Mouse (Mus musculus) urinary bladder, postnatal 36 days (tissue): ENCODE results near the gene Calhm6.

ENCODE experiments used
- DNase-seq, 2 experiments: peaks; one replicate each; pipeline ENCODE4 v3.0.0; 2022; ENCODE audit warnings: low spot score in 2 of 2, mixed read lengths in 1 of 2

Calhm6 gene

DNA sequence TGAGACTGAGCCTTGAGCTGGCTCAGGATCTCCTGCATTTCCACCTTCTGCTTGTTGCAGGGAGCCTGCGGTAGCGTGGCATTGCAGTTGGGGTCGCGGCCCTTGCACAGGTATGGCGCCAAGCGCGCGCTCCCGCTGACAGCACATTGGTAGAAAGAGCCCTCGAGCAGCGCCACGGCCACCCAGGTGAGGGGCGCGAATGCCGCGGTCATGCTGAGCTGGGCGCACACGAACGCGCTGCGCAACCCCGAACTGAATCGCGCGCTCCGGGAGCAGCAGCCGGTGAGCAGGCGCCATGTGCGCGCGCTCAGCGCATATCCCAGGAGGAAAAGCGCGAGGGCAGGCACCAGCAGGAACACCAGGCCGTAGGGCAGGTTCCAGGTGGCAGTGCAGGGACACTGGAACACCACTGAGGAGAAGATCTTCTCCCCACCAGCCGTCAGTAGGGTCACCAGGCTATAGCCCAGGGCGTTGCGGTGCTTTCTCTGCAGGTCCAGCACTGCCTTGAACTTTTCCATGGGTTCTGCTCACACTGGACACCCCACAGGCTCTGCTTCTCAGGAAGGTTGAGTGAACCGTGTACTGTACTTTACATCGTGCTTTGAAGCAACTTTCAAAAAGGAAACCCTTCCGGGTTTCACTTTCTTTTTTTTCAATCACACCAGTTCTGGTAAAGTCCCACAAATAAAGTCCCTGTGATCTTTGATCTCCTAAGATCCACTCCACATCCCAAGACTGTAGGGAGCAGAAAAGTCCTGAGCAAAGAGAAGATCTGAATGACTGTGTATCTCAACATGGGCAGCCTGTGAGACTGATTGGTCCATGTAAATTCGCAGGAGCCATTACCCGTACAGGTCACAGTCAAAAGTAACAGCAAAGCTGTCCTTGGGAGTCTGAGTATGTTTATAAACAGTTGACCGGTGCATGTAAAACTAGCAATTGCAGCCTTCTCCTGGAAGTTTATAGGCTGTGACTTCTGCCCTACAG is at the start of gene Calhm6:
Calhm6 (minus strand) TSS at position 593 of the 987 bp plus-strand sequence.
- peak; percentile 7 to 33 for DNase-seq

DNA sequence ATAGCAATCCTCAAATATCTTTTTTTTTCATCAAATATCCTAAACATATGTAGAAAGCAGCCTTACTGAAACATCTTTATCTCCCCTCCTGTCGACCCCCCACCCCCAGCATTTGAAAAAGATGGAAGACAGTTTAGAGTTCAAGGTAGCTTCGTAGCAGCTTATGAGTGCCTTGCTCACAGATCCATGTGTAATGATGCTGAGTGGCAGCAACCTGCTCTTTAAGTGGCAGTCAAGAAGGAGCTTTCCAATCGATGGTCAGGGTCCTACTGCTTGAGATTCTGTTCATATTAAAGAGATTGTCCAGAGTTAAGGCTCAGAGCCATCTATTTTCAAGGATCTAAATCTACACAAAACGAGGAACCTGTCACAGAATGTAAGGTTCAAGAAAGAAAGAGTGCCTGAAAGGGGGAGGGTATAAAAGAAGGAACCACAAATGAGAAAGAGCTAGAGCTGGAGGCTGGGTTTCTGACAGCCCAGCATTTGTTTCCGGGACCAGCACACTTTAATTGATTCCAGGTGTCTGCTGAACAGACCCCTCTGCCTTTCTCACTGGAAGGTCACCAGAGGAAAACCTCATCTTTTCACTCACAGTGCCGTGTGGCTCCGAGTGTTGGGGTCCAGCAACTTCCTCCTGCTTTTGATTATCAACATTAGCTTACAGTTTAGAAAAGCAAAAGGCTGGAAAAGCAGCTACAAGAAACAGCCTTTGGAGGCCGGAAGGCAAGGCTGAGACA is 48.3 kb upstream of the Calhm6 start:
- no peak for DNase-seq

DNA sequence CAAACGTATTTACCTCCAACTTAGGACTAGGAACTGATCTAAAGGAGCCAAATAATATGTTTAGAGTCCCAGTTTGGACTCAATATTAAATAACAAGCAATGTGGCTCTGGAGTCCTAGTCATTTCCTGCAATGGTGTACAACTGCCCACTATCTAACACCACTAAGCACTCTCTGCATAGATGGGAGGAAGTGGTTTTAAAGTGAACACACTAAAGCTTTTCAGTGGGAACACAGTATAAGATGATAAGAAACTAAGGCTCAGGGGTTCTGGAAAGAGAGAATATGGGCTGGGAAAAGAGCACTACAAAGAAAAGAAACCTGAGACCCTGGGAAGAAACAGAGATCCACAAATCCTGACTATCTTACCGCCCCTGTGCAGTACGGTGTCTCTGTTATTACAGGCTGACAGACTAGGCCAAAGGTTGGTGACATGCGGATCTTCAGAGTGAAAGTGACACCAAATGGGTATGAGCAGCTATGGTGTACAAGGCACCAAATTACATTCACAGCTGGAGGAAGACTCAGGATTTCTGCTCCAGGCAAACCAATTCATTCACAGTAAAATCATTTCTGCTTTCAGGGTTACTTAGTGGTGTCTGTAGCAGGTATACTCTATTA is 45.0 kb upstream of the Calhm6 start:
- no peak for DNase-seq

DNA sequence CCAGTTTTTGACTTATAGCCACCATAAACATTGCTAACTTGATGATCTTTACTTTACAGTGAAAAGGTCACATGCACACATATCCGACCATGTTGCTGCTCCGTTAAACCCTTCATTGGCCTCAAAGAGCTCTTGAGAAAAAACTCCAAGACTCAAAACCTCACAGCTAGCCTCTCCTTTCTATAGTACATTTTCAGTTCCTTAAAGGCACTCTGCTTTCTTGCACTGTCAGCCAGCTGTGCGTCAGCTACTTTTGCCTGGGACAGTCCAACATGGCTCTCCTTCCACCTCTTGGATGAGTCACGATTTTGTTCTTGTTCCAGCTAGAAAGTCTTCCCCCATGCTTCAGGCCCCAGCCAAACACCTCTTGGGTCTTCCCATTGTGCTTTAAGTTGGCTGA is 43.9 kb upstream of the Calhm6 start:
- no peak for DNase-seq

DNA sequence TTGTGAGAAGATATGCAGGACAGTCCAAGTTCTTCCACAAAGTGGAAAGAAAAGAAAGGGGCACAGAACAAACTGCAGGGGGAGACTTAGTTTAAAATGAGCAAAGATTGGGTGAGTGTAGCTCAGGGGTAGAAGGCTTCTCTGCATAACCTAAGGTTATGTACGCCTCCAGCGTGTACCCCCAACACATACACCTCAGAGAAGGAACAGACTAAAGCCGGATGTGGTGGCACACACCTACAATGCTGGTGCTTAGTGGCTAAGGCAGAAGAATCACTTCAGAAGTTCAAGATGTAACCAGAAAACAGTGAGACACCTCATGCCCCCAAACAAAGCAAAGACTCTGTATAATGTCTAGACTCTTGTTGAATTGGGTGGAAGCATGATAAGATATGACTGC is 43.4 kb upstream of the Calhm6 start:
- DNase-seq: no peak

DNA sequence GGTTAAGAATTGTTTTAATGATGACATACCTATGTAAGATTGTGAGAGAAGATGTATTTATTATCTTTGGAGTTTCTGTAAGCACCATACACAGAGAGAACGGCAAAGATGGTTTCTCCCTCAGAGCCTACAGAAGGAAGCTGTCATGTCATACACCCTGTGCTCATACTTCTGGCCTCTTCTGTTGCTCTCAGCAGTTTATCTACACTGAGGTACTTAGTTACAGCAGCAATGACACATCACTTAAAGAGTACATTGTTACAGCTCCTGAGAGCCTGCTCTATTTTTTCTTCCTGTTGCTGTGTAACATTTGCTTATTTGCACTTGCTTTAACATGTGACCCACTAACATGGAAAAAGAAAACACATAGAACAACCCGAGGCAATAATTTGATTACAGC is 39.2 kb upstream of the Calhm6 start:
- no peak for DNase-seq

DNA sequence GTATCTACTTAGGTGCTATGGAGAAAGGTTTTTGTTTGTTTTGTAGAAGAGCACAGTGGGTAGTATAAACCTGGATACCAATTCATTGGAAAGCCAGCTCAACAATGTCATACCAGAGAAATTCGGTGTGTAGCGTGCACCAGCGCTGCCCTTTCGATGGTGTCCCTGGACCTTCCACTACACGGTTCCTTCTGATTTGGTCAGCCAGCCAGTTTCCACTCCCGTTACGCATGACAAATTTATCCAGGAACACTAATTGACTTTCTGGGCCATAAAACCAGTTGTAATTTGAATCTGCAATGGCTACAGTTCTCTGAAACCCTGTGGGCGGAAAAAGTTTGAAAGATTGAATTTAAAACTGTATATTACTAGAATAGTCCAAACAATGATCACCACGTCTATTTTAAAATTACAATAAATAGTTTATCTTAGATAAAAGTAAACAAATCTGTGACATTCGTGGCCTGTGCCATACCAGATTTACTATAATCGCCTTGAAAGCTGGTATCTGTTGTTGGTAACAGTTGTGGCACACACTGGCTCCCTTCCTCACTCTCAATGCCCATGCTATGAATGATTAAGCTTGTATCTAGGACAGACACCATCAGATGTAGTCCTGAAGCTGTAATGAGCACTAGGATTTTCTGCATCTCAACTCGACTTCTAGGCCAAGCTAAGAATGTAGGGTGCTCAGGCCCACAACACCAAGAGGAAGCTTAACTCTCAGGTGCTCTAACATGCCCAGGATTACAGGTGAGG is 28.2 kb upstream of the Calhm6 start:
- no peak for DNase-seq

DNA sequence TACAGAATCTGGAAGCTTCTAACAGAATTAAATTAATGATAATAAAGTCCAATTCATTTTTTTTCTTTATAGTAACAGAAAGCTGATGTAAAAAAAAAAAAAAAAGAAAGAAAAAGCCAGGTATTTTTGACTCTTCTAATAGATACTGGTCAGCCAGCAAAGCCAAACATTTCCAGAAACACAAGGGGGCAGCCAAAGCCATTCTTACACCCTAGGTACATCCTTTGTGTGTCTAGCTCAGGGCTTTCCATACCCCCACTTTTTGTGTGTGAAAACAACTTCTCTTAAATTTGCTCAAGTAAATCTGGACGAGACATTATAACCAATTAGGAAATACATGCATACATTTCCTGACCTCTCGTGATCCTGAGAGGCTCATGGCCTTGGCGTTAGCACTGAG is 24.0 kb upstream of the Calhm6 start:
- DNase-seq: no peak

DNA sequence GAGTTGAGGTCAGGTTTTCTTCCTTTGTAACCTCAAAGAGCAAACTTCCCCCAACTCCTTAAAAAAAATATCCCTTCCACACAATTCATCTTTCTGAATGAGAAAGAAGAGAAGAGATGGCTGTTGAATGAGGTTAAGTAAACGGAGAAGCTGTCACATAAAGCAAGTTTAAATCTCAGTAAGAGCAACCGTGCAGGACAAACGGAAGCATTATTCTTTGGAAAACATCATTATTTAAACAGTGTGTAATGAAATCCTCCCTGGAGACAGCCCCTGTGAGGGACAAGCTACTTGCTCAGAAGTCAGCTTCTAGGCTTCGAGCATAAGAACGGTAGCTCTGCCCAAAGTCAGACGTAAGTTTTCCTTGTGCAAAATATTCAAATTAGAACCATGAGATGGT is 22.7 kb upstream of the Calhm6 start:
- no peak for DNase-seq

DNA sequence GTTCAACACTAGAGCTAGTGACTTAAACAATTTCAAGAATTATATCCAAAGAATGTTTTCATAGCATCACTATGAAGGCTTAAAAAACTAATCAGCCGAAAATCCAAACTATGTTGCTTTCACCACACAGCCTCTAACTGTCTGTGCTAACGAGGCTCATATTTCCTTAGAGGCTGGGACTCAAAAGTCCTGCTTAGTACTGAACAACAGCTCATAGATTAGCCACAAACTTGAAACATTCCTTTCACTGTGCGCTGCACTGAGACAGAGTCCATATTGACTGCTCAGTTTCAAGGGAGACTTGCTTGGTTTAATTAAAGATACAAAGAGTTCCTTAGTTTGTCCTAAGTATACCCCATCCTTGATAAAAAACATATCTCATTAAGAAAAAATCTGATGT is 22.0 kb upstream of the Calhm6 start:
- no peak for DNase-seq

DNA sequence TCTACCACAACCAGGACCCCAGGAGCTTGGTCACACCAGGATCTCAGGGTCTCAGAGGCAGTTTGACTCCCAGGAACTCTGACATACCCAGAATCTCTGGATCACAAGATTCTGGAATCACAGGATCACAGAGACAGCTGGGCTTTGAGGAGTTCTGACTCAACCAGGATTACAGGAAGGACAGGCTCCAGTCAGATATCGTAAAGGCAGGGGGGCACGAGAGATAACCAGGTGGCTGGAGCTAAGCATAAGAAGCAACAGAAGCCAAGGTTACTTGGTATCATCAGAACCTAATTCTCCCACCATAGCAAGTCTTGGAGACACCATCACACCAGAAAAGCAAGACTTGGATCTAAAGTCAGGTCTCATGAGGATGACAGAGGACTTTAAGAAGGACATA is 13.9 kb upstream of the Calhm6 start:
- no peak for DNase-seq

DNA sequence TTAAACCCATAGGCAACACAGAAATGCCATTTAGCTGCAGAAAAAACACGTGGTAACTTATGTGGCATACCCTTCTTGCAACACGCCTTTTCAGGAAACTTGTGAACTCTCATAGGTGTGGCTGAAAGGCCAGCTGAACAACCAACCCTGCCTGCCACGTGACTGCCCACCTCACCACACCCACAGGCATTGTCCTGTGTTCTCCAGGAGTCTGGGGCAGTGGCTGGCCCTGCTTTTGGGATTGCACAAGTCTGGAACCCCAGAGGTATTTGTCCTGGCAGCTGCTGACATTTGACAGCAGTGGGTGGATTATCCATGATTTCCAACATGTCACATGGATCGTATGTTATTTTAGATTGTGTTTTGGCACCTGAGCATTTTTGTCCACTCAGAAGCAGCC is 12.0 kb upstream of the Calhm6 start:
- peak in 1 of 2 experiments; percentile 20 for DNase-seq

DNA sequence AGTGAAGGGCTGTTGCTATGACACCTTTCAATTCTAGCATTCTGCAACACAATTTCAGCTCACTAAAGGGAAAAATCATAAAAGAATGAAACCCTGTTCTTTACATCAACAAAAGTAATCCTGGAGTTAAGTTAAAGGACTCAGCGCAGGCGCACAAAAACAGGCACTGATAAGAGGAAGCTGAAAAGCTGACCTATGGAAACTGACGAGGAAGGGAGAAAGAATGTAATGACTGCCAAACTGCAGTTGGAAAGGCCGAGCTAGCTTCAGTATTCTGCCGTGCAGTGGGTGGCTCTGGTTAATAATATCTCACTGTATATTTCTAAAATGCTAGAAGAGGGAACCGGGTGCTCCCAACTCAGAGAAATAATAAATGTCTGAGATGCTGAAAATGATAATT is 10.2 kb upstream of the Calhm6 start:
- DNase-seq: no peak

DNA sequence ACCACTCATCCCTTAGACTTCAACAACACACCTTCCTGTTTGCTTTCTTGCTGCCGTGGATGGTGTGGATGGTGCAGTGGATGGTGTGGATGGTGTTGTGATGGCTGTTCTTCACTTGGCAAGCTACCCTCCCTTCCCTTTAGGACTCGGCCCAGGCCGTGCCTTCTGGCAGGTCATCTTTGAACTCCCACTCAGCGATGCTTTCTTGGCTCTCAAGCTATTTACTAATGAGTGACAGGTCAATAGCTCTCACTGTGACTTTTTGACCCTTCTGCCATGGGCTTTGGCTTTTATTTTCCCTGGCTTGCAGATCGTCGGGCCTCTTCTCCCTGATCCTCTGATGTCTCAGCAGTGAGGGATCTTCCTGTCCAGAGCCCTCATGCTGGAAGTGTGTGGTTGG is 8.6 kb upstream of the Calhm6 start:
- no peak for DNase-seq

DNA sequence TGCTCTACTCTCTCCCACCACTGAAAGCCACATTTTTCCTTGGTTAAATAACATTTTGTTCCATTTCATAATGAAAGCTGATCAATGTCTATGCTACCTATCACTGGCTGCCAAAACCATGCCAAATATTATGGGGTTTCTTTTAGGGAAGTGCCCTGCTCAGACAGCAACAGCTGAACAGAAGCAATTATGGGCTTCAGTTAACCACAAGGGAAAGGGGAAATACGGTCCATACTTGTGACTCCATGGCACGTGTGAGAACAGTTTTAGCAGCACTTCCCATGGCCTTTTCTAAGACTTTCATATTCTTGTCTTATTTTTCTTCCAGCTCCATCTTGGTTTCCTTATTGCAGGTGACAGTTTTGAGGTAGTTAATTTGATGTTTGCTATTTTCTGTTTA is 3.6 kb upstream of the Calhm6 start:
- DNase-seq: no peak

DNA sequence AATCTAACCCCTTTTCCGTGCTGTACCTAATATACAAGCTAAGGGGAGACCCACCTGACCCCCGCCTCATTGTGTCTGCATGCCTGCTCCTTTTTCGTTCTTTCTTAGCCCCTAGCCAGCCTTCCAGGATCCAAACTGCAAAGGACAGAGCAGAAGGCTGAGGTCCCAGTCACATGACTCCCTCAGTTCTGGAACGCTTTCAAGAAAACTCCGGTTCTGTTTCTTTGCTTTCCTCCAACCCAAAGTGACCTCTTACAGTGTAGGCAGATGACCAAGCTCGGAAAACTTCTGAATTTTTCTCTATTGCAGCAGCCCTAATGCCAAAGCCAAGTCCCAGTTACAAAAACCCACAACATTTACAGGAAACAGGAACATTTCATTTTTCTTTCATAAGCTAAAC is 607 bp upstream of the Calhm6 start:
- peak in 1 of 2 experiments; percentile 41 for DNase-seq

DNA sequence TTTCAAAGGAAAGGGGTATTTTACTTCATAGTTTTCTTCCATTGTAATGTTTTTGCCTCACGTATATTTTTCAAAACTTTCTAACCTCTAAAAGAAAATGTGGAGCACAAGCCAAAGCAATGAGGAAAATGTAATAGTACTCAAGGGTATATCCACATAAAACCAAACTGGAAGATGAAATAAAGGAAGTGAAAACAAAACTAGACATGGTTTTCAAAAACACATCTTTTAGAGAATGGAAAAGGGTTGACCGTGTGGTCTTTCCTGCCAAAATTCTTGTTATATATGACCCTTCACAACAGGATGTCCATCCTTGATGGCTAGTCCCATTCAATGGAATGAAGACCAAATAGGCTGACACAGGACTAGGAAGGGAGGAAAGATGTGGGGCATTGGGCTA is 9.4 kb downstream of the Calhm6 start:
- DNase-seq: no peak

DNA sequence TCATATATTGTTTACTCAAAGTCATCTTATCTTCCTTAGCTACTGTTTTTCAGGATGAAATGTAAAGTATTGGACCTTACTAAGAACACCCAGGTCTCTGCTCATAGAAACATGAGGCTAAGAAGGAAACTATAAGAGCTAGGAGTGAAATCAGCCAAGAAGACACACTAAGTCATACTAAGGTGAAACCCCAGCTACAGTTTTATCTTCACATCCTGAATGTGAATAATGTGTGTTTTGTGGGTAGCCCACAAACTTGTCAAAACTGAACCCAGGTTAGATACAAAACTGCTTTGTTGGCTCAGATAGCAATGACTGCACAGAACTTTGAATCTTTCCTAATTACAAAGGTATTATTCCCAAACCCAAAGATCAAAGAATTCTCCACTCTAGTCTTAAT is 10.0 kb downstream of the Calhm6 start:
- DNase-seq: no peak

DNA sequence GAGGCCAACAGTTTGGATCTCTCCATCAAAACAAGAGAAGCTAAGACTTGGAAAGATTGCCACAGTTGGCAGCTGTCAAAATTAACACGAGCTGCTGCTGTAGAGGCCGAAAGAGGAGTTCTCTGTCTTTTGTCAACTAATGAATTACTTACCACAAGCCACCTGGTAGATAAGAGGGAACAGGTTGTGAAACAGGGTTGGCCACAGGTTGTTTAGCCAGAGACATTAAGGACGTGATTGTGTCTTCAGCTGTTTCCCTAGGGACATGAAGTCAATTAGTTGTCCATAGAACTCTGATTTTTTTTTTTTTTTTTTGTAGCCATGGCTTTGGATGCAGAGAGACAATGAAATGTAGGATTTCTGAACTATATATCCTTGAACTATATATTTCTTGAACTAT is 10.7 kb downstream of the Calhm6 start:
- no peak for DNase-seq

DNA sequence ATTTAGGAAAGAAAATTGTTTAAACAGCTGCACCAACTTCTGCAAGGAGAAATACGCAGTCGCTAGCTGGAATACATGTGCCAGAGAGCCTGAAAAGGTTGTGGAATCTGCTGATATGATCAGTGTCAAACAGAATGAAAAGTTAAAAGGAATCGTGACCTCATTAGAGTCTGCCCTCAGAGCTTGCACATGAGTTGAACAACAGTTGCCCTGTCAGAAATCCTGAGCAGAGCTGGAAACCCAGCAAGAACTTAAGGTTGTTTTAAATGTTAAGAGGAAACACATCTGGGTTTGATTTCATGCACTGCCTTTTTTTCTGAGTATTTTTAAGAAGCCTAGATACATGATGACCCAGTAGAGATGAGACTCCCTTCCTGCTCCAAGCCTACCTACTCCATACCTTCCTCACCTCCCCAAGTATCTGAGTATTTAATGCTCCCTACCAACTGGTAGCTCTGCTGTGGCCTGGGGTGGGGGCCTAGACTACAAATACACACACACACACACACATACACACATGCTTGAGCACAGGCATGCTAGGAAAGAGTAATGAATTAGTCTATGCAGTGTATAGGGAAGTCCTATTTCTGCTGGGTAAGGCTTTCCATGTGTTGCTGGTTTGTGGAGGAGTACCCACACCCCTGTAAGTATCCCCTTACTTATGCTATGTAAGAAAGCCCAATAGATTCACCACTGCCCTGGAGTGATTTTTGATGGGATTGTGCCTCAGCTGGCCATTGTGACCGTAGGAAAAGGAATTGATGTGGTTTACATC is 15.6 kb downstream of the Calhm6 start:
- DNase-seq: no peak

DNA sequence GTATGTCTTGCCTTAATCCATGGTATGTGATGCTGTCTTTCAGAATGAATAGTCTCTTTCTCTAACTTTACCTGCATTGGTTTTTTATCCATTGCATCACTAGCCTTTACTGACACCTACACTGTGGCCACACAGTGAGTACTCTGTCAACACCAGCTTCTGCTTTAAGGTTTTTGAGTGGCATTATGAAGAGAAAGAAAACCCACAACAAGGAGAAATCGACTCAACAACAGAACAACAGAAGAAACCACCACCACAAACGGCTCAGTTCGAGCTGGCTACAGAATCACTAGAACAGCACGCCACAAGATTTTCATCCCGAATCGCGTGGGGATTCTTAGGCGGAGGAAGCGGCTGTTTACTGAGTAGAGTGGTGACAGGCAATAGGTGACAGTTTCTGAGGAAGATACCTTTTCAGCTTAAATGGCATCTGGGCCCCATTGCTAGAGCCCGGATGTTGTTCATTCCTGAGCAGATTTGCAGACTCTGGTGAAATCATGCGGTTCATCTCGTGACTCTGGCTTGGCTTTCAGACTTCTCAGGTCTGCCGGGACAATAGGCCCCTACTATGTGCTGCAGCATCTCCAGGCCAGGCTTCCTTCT is 16.8 kb downstream of the Calhm6 start:
- DNase-seq: no peak
